Mouse (Mus musculus): ENCODE results near the gene Crbn. TPM values are rescaled to one million over a fixed set of nuclear protein-coding genes. Genes with fewer than 3 reads are reported as not detected.

The Crbn gene
- 8.8 and 9.4 TPM in 2 replicates for polyA plus RNA-seq (2012; rRNA removed)

DNA sequence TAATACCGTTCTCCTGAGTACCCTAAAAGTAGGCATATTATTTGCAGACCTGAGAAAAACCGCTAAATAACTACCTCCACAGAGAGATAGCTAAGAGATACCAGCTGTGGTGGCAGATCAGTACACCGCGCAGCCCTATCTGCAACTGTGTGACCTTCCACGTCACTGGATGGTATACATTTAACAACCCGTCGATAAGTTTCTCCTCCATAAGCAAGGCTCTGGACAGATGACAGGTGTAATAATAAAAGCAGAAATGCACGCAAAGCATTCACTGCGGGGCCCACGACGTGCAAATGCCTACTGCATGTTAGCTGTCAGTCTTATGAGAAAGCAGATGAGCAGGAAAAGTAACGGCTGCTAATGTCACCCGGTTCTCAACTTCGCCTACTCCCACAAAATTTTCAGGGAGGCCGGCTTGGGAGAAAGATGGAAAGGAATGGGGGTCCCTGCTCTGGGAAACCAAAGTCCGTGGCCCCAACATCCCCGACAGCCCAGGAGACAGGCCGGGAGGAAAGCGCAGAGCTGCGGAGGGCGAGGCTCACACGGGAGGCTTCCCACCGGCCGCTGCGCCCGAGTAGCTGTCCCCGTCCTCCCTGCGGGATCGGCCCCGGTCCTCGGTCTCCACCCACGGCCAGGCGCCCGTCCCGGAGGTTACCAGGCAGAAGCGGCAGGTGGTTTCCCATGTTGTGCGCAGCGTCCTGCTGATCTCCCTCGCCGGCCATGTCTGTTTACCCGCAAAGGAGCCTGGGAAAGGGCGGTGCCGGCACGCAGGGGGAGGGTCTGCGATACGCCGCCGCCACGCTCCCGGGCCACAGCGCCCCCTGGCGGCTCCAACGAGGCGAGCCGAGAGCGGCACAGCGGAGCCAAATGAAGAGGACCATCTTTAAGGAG, at the start of gene Crbn:
TSS of gene Crbn (minus strand) at position 745 of the 894 bp plus-strand sequence.

DNA sequence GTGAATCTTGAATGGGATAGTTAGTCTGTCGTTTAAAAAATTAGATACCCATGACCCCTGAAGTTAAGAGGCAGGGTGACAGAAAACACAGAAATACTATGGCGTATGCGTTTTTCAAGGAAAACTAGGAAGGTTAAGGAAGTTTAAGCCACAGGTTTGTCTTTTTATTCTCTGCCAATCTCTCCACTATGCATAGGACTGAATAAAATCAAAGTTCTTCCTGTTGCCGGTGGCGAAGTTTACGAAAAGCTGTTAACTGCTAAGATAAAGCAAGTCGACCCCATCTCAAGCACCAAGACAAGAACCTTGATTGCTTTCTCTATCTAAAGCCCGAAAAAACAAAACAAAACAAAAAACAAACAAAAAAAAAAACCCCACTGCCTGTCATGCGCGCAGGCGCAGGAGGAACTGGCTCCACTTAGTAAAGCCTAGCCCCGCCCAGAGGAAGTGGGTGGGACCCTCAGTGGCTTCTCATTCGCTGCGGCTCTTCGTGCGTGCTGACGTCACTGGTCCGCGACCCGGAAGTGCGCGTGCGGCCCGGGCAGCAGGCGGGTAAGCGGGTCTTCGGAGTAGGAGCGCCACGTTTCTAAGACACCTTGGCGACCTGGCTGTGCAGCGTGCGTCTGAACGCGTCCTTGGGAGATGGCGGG, 31.1 kb downstream of the Crbn start, which contains the start of gene Trnt1:
TSS of gene Trnt1 (plus strand) at position 481 of the 650 bp plus-strand sequence.

DNA sequence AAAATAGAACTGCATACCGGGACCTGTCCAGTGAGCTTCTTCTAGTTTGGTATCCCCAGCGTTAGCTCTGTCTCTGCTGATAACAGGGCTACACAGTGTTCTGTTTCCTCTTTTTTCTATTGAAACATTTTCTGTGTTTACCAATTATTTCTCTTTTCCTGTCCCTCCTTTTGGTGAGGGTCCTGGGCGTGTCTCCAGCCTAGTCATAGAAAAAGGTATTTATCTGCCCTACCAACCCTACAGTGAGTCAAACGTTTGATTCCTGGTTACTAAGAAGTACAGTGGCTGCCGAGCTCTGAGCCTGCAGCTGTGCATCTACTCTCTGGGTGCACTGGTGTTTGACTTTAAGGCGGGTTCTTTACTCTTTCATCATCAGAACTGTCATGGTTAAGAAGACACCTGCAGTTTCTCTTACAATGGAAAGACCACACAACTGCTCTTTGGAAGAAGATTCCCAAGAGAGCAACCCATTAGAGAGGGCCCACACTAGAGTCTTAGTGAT, 50.9 kb downstream of the Crbn start, which contains the start of gene Il5ra:
TSS of gene Il5ra (minus strand) at position 151 of the 502 bp plus-strand sequence.

Other genes starting within 250 kb of the Crbn start
- 0.08 and 0.17 TPM in 2 replicates for gene Il5ra, start 51.0 kb downstream of the Crbn start, polyA plus RNA-seq (2012; rRNA removed)
- 9.5 and 10.1 TPM in 2 replicates for gene Trnt1, start 31.0 kb downstream of the Crbn start, polyA plus RNA-seq (2012; rRNA removed)

Data from liver, embryonic 18 days (tissue).